Mouse (Mus musculus) kidney, adult 2 months (tissue): ENCODE results near the gene Sele.

ENCODE experiments used
- CTCF ChIP-seq: fragments of 200-500 bp; conservative IDR thresholded peaks from 2 replicates; pipeline ENCODE4 v1.5.1; 2011; ENCODE audit warnings: low read depth, mild to moderate bottlenecking, control low read depth, low read length, moderate library complexity, mixed read lengths; ENCODE audit not compliant: insufficient read depth, insufficient read length
- POLR2A ChIP-seq: fragments of 200-500 bp; IDR thresholded peaks from one replicate; pipeline ENCODE4 v1.6.1; 2011; ENCODE audit warnings: low read depth, low read length, control low read depth

GRCm38 (mm10) chr1:164009235-164009634, 38.8 kb upstream of the Sele start:
- TF ChIP-seq CTCF (peak; percentile 39), POLR2A (no peak)
